Mouse (Mus musculus): ENCODE results near the gene Flt3l. TPM values are rescaled to one million over a fixed set of nuclear protein-coding genes. Genes with fewer than 3 reads are reported as not detected.
"Not testable (repeated sequence)": the region's sequence is repeated elsewhere in the genome, so short reads cannot be mapped to it uniquely, and the experiment has no call there.

Flt3l gene
- total RNA-seq, 2 experiments from 2014 or later = 2.7 to 3.3 TPM

DNA sequence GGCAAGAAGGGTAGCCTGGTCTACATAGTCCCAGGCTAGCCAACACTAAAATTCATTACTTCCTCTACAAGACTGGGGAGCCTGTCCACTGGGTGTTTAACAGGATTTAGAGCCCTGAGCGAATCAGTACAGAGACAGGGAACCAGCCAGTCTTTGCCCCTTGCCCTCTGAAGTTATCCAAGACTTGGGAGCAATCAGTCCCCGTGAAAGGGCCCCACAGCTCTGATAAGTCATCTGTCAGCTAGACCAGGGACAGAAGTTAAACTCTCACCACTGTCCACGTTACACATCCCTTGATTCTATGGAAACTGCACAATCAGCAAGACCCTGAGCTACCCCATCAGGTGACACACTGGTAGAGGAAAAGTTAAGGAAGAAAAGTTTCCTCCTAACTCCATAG, 23.7 kb downstream of the Flt3l start:
- intact Hi-C loops (cut with DNase I) = no loop called here
- no peak for DNase-seq (ENCODE audit: extremely low spot score in 1 of 2, low spot score in 2 of 2)

DNA sequence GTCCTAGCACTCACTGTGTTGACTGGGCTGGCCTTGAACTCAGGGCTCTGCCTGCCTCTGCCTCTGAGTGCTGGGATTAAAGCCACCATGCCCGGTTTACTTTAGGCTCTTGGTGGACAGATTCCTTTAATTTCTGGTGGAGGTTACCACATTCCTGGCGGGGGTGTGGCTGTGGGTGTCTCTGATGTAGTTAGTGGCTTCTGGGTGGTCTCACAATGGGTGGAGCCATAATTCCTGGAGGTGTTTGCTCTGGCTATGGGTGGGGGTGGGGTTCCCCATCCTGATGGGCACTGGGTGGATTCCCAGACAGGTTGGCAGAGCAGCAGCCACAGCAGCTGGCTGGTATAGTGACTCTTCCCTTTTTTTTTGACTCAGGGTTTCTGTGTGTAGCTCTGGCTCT, 24.3 kb downstream of the Flt3l start:
- intact Hi-C loops (cut with DNase I) = no loop called here
- no peak for DNase-seq (ENCODE audit: extremely low spot score in 1 of 2, low spot score in 2 of 2)

DNA sequence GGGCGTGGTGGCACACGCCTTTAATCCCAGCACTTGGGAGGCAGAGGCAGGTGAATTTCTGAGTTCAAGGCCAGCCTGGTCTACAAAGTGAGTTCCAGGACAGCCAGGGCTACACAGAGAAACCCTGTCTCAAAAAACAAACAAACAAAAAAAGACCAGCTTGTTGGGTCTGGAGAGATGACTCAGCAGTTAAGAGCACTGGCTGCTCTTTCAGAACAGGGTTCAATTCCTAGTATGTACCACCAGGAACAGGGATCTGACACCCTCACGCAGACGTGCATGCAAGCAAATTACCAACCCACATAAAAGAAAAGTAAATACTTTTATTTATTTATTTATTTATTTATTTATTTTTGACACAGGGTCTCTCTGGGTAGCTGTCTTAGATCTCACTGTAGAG, 26.1 kb downstream of the Flt3l start:
- intact Hi-C loops (cut with DNase I); DNase-seq (ENCODE audit: extremely low spot score in 1 of 2, low spot score in 2 of 2): not testable (repeated sequence)

DNA sequence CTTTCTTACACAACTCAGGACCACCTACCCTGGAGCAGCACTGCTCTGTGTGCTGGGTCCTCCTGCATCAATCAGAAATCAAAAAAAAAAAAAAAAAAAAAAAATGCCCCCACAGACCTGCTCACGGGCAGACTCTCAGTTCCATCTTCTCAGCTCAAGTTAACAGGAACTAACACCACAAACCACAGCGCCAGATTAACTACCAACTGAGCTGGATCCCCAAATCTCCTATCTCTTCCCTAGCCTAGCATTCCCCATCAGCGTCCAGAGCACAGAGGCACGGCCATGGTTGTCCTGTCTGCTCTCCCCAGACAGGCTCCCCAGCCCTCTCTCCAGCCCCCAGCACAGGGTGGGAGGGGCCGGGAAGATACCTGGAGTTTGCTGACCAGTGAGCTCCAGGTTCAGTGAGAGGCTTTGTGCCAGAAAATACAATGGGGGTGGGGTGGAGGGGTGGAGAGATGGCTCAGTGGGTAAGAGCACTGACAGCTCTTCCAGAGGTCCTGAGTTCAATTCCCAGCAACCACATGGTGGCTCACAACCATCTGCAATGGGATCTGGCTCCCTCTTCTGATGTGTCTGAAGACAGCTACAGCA, 29.1 kb downstream of the Flt3l start:
- DNase-seq (ENCODE audit: extremely low spot score in 1 of 2, low spot score in 2 of 2) = no peak
- intact Hi-C loops (cut with DNase I) = no loop called here

DNA sequence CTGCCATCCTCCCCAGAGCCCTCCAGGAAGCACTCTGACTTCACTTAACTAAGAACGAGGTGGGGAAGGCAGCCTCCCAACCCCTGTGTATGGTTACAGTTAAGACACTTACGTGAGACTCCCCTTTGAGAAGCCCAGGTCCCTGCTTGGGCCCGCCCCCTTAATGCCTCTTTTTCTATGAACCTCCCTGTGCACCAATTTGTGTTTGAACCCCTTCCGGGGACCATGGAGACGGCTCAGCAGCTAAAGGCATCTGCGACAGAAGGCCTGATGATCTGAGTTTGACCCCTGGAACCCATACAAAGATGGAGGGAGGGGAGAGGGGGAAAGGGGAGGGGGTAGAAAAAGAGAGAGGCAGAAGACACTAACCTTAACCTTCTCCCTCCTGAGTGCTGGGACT, 29.8 kb downstream of the Flt3l start:
- intact Hi-C loops (cut with DNase I) = no loop called here
- no peak for DNase-seq (ENCODE audit: extremely low spot score in 1 of 2, low spot score in 2 of 2)

DNA sequence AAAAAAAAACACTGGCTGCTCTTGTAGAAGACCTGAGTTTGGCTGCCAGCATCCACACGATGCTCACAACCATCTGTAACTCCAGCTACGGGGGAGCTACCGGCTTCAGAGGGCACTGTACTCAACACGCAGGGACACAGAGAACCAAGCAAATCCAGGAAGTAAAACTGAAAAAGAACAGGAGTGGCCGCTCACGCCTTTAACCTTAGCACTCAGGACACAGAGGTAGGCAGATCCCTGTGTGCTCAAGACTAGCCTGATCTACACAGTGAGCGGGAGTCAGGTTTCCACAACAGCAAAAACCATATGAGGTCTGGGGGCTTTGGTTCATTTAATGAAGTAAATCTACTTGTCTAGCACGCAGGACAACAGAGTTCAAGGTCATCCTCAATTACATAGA, 30.7 kb downstream of the Flt3l start:
- intact Hi-C loops (cut with DNase I) = no loop called here
- DNase-seq (ENCODE audit: extremely low spot score in 1 of 2, low spot score in 2 of 2) = no peak

DNA sequence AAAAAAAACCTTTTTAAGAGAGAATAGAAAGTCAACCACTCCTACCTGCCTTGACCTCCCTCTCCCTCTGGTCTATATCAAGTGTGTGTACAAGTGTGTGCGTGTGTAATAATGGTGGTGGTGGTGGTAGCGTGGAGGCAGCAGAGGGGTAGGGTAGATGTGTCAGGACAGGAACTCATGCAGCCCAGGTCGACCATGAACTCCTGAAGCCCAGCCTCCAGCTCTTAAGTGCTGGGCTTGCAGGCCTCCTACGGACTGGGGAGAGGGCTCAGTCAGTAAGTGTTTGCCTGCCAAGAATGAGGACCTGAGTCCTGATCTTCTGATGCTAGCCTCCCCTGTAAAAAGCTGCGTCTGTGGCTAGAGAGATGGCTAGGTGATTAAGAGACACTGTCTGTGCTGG, 31.3 kb downstream of the Flt3l start:
- intact Hi-C loops (cut with DNase I) = no loop called here
- no peak for DNase-seq (ENCODE audit: extremely low spot score in 1 of 2, low spot score in 2 of 2)

DNA sequence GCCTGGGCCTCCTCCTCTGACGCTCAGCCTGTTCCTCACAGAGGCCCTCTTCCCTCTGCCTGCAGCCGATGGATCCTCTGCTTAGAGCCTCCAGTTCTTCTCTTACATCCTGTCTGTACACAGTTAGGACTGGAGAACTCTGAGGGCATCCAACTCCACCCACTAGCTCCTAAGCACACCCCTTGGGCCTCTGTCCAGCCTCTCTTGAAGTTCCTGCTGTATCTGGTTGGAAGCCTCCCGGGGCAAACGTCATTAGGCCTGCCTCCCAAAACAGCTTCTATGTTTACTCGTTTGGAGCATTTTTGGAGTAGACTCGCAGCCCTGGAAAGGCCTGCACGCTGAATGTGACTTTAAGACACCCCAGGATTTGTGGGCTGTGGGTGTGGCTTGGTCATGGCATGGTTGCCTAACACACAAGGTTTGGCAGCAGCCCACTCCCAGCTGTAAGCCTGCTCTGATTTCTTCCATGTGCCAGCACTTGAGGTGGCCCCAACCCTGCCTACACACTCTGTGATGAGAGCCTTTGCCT, 32.5 kb downstream of the Flt3l start, which contains the start of gene Fcgrt:
Gene Fcgrt, minus strand, starts transcription at position 200 of the 529 bp plus-strand sequence.
- DNase-seq (ENCODE audit: extremely low spot score in 1 of 2, low spot score in 2 of 2) = peak in 1 of 2 experiments; percentile 93
- intact Hi-C loops (cut with DNase I) = no loop called here

DNA sequence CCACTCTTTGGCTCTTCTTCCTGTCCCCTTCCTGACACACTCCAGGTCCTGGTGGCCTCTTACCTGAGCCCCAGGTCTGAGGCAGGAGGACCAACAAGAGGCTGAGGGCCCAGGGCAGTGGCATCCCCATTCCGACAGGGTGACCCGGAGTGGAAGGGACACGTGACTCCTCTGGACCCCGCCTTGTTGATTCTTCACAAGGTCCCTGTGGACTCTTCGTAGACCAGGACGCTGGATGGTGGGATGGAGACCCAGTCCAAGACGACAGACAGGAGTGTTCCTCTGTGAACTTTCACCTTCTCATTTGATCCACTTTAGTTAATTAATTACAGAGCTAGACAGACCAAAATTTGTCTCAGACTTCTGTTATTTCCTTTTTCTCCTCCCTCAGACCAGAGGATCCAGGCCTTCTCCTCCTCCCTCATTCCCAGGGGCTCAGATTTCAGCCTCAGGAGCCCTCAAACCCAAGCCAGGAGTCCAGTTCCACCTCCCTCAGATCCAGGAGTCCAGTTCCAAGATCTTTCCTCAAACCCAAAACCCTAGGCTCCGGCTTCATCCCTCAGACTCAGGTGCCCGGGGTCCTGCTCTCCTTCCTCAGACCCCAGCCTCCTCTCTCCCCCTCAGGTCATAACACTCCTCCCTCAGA, 33.2 kb downstream of the Flt3l start:
- DNase-seq (ENCODE audit: extremely low spot score in 1 of 2, low spot score in 2 of 2) = no peak
- intact Hi-C loops (cut with DNase I) = no loop called here

DNA sequence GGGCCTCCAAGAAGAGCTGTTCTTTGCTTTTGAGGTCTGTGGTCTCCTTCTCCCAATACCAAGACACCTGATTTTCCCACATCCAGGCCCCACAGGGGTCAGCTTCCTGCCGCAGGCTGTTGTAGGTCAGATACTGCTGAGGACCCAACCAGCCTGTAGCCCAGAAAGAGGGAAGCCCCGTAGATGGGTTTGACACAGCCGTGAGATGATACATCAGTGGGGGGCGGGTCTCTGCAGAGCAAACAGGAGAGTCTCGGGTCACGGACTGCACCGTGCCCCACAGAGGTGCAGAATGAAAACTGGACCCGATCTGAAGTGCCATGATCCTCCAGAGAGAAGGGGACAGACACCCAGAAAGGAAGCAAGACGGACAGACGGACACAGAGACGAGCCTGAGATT, 33.8 kb downstream of the Flt3l start:
- intact Hi-C loops (cut with DNase I) = no loop called here
- no peak for DNase-seq (ENCODE audit: extremely low spot score in 1 of 2, low spot score in 2 of 2)

DNA sequence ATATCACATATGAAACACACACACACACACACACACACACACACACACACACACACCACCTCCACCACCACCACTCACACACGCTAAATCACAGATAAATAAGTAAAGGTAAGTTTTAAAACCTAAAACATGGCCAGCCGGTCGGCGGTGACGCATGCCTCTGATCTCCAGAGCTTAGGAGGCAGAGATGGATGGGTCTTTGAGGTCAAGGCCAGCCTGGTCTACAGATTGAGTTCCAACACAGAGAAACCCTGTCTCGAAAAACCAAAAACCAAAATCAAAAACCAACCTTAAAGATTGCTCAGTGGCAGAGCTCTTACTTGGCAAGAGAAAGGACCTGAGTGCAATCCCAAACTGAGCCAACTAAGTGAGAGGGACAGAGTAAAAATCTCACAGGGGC, 36.2 kb downstream of the Flt3l start:
- intact Hi-C loops (cut with DNase I) = no loop called here
- DNase-seq (ENCODE audit: extremely low spot score in 1 of 2, low spot score in 2 of 2) = no peak

DNA sequence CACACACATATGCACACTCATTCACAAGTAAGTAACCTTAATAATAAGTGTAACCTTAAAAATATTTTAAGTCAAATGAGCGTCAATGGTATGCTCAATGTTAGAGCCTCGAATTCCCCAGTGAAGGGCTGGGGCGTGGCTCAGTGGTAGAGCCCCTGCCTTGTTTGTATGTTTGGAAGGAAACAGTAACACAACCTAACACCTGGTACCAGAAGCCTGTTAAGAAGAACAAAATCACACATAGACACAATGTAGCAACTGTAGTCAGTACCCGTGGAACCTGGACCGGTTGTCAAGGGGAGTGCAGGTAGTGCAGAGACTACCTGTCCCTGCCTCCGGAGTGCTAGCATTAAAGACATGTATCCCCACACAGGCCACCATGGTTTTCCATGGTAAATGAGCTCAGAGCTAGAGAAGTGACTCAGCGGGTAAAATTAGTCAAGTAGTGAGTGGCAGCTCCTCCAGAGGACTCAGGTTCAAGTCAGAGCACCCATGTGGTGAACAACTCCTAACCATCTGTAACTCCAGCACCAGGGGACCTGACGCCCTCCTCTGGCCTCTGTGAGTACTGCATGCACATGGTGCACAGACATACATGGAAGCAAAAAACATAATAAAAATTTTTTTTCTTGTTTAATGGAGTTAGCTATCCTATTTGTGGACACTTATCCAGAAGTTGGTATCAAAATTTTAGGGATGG, 37.5 kb downstream of the Flt3l start:
- intact Hi-C loops (cut with DNase I) = no loop called here
- DNase-seq (ENCODE audit: extremely low spot score in 1 of 2, low spot score in 2 of 2) = no peak

DNA sequence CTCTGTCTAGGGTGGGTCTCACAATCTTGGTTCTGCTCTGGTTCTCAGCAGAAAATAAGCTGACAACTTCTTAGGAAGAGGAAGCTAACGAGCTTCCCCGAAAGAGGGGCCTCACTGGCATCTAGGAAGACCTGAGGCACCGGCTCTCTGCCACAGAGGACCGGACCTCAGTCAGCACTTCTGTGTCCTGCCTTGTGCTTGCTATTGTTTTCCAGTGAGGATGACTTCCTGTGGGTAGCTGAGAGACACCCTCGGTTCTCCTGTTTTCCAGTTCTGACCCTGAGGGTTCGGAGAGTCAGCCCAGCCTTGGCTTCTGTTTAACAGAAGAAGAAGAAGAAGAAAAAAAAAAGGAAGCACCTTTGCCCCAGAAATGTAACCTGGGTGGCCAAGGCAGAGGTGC, 38.8 kb downstream of the Flt3l start:
- intact Hi-C loops (cut with DNase I) = no loop called here
- DNase-seq (ENCODE audit: extremely low spot score in 1 of 2, low spot score in 2 of 2) = no peak

DNA sequence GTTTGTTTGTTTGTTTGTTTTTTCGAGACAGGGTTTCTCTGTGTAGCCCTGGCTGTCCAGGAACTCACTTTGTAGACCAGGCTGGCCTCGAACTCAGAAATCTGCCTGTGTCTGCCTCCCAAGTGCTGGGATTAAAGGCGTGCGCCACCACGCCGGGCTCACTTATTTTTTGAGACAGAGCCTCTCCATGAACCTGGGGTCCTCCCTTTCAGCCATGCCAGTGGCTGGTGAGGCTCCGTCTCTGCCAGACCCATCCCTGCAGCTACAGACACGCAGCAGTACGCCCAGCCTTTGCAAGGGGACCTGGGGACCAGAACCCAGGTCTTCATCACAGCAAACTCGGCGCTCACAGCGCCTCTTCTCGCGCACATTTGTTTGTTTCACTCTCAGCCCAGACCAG, 40.3 kb downstream of the Flt3l start:
- intact Hi-C loops (cut with DNase I); DNase-seq (ENCODE audit: extremely low spot score in 1 of 2, low spot score in 2 of 2): not testable (repeated sequence)

DNA sequence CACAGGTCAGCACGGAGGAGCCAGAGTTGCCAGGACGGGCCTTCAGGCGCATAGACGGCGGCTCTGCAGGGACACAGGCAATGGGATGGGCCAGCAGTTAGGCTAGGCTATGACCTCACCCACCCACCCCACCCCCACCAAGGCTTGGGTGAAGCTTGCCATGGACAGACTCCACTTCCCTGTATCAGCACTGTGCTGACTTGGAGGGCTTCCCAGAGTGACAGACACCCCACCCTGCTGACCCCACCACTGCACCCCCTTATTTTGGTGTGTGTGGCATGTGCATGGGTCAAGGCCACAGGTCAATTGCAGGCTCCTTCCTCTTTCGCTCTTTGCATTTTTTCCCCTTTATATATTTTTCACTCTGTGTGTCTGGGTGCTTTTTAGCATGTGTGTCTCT, 40.9 kb downstream of the Flt3l start:
- intact Hi-C loops (cut with DNase I) = no loop called here
- DNase-seq (ENCODE audit: extremely low spot score in 1 of 2, low spot score in 2 of 2) = no peak

DNA sequence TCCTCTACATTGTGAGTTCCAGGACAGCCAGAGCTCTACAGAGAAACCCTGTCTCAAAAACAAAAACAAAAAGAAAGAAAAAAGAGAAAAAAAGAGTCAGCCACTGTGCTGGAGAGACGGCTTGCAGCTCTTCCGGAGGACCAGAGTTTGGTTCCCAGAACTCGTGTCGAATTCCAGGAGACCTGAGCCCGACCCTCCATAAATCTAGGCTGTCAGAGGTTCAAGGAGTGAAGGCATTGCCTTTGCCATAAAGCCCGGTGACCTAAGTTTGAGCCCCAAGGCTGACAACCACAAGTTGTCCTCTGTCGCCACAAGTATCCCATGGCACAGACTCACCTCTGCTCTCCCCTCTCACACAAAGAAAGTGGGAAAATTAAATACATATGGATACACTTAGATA, 42.1 kb downstream of the Flt3l start:
- no peak for DNase-seq (ENCODE audit: extremely low spot score in 1 of 2, low spot score in 2 of 2)
- intact Hi-C loops (cut with DNase I) = no loop called here

DNA sequence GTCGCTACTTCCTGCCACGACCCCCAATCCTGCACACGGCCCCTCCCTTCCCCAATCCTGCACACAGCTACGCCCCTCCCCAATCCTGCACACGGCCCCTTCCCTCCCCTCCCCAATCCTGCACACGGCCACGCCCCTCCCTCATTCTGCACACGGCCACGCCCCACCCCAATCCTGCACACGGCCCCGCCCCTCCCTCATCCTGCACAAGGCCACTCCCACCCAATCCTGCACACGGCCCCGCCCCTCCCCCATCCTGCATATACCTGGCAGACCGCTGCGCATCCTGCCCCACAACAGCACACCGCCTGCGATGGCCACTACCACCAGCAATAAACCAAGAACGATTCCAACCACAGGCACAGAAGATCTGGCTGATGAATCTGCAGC, 42.7 kb downstream of the Flt3l start:
- peak in 1 of 2 experiments; percentile 38 for DNase-seq (ENCODE audit: extremely low spot score in 1 of 2, low spot score in 2 of 2)
- intact Hi-C loops (cut with DNase I) = no loop called here

DNA sequence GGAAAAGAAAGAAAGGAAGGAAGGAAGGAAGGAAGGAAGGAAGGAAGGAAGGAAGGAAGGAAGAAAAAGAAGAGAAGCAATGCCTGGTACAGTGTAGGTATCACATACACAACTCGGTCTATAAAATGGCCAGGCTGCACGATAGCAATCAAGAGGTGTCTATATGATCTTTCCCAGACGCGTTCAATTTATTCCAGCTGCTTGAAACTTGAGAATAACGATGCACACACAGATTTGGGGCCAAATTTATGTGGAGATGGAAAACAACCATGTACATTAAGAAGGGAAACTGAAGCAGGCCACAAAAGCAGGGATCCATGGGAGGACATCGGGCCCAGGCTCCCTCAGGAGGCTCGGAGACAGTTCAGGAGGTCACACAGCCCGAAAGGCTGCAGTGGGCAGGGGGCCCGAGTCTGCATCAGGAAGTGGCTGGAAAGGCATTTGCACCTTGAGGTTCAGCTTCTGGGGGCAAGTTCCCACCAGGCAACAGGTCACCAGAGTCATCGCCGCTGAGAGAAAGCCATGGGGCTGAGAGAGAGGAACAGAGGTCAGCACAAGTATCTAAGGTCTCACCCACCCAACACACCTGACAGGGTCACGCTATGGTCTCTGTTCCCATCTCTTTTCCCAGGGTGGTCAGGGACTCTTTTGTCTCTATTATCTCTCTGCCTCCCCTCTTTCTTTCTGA, 43.3 kb downstream of the Flt3l start:
- intact Hi-C loops (cut with DNase I) = no loop called here
- DNase-seq (ENCODE audit: extremely low spot score in 1 of 2, low spot score in 2 of 2) = no peak

DNA sequence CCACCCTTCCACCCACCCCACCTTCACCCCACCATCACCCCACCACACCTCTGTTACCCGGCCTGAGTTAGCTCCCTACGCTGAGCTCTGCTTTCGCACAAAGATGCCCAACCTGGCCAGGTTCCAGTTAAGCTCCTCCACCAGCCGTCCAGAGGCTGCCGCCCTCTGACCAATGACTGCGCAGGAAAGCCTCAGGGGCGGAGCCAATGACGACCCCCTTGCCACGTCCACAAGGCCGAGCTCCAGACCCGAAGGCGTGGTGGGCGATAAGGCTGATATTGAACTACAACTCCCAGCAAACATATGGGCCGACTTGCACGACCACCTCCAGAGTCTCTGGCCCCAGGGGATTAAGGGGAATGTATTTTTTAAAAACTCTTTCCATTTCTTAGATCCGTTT, 44.2 kb downstream of the Flt3l start, which contains the start of gene Rcn3:
Gene Rcn3, minus strand, starts transcription at position 174 of the 400 bp plus-strand sequence.
- intact Hi-C loops (cut with DNase I) = no loop called here
- DNase-seq (ENCODE audit: extremely low spot score in 1 of 2, low spot score in 2 of 2) = peak; percentile 64 to 94

Measured in left cerebral cortex, postnatal 10 days (tissue).